Mouse (Mus musculus) neural tube, embryonic 13.5 days (tissue): Measurements from ENCODE around the gene Ccdc73. TPM values are rescaled to one million over a fixed set of nuclear protein-coding genes. Genes with fewer than 3 reads are reported as not detected.

ENCODE experiments used
- ATAC-seq: fragments of 200-750 bp; cut with Nextera tagmentation; 2 replicates; pipeline ENCODE4 v1.8.0; 2017; ENCODE audit warnings: low read depth, mild to moderate bottlenecking, moderate TSS enrichment, moderate library complexity
- H3K27ac ChIP-seq: fragments of 300-500 bp; sonication (generic); replicated peaks from 2 replicates; pipeline ENCODE4 v1.5.1; 2015; ENCODE audit warnings: moderate library complexity, mild to moderate bottlenecking, inconsistent platforms
- H3K27me3 ChIP-seq: fragments of 300-500 bp; sonication (generic); 2 replicates; pipeline ENCODE4 v1.6.1; 2015; ENCODE audit warnings: mild to moderate bottlenecking, inconsistent platforms
- H3K36me3 ChIP-seq: fragments of 300-500 bp; sonication (generic); 2 replicates; pipeline ENCODE4 v1.6.1; 2015; ENCODE audit warnings: mild to moderate bottlenecking, inconsistent platforms
- H3K4me1 ChIP-seq: fragments of 300-500 bp; sonication (generic); replicated peaks from 2 replicates; pipeline ENCODE4 v1.6.1; 2015; ENCODE audit warnings: inconsistent platforms
- H3K4me2 ChIP-seq: fragments of 300-500 bp; sonication (generic); 2 replicates; pipeline ENCODE4 v1.6.1; 2015; ENCODE audit warnings: inconsistent platforms, mild to moderate bottlenecking, moderate library complexity
- H3K4me3 ChIP-seq: fragments of 300-500 bp; sonication (generic); 2 replicates; pipeline ENCODE4 v1.5.1; 2015; ENCODE audit warnings: mild to moderate bottlenecking, inconsistent platforms
- H3K9ac ChIP-seq: fragments of 300-500 bp; sonication (generic); 2 replicates; pipeline ENCODE4 v1.6.1; 2015; ENCODE audit warnings: moderate library complexity, mild to moderate bottlenecking, inconsistent platforms
- H3K9me3 ChIP-seq: fragments of 300-500 bp; sonication (generic); 2 replicates; pipeline ENCODE4 v1.6.1; 2016; ENCODE audit warnings: inconsistent platforms
- WGBS: fragments of 180-500 bp; shearing (Covaris S2); methylation state at CpG from one replicate; pipeline ENCODE4 v1.1.7; 2015; 5-methylcytosine and 5-hydroxymethylcytosine counted together
- polyA plus RNA-seq: library from polyadenylated mRNA; unstranded; fragments of >200 nt; fragmentation: Nextera tagmentation; extraction: Ambion mirVana; gene quantifications from 2 replicates; pipeline ENCODE4 v1.2.1, GENCODE M21; 2015

Ccdc73 gene
- polyA plus RNA-seq, 1 experiment from 2014 or later: 7.8 TPM

DNA sequence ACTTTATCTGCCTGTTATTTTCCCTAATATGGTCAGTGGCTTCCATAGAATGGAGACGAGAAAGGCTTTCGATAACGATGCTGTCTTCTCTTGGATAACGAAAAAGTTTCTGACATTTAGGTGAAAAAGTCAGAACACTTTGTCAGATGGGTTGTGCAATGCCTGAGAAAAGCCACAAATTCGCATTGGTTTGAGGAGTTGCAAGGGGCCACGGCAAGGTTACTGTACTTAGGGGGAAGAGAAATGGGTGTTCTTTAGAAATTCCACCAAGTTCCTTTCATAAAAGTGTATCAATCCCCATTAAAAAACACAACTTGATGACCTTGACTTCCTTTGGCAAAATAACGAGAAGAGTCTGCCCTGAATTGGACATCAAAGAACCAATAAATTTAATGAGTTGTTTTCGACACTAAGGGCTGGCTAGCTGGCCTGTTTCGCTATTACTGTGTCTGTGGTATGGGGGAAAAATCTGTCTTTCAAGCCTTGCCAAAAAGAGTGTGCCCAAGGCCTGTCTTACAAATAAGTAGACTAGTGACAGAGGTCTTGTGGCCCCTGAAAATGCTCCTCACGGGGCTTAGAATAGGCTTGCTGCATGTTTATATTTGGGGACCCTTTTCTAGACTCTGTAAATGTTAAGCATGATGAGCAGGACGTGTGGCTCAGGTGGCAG is 168.9 kb downstream of the Ccdc73 start:
- Histone ChIP-seq H3K9me3 (no peaks in the 10 kb centered on the region), H3K4me1 (peaks cover 11% of the 10 kb centered on the region), H3K36me3 (no peaks in the 10 kb centered on the region), H3K27ac (no peak overlapping the region), H3K4me3 (no peak overlapping the region), H3K27me3 (no peaks in the 10 kb centered on the region), H3K4me2 (no peak overlapping the region), H3K9ac (no peak overlapping the region)
- no peak for ATAC-seq
- WGBS: 60% methylated on average over 11 of the region's 11 CpGs

- peaks cover 11% of the 10 kb centered on the region for H3K4me1 ChIP-seq
- no peak overlapping the region for H3K27ac ChIP-seq
- H3K4me3 ChIP-seq: no peak overlapping the region
- H3K27me3 ChIP-seq: no peaks in the 10 kb centered on the region
- H3K9me3 ChIP-seq: no peaks in the 10 kb centered on the region
- H3K36me3 ChIP-seq: no peaks in the 10 kb centered on the region
- H3K4me2 ChIP-seq: no peak overlapping the region
- ATAC-seq: no peak
- 81% methylated on average over 7 of the region's 7 CpGs for WGBS
- no peak overlapping the region for H3K9ac ChIP-seq
Observed at GRCm38 (mm10) chr2:105037956-105038569, 170.5 kb downstream of the Ccdc73 start.

DNA sequence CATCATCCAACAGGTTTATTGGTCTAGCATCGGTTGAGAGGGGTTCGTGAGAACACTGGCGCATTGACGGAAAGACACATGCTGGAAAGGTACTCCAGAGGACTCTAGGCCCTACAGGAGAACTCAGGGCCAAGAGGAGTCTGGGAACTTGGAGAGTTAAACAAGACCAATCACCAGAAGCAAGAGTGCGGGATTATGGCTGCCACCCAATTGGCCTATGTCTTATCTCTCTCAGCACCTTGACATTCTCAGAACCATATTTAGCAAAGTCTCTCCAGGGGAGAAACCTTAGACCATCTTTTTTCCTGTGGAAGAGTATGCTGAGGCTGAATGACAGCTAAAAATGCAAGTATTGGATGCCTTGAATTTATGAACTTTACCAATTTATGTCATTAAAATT is 171.3 kb downstream of the Ccdc73 start:
- peaks cover 11% of the 10 kb centered on the region for H3K4me1 ChIP-seq
- 89% methylated on average over 5 of the region's 5 CpGs for WGBS
- H3K4me2 ChIP-seq: no peak overlapping the region
- no peaks in the 10 kb centered on the region for H3K36me3 ChIP-seq
- no peak overlapping the region for H3K4me3 ChIP-seq
- H3K9me3 ChIP-seq: no peaks in the 10 kb centered on the region
- H3K27me3 ChIP-seq: no peaks in the 10 kb centered on the region
- no peak overlapping the region for H3K9ac ChIP-seq
- no peak overlapping the region for H3K27ac ChIP-seq
- no peak for ATAC-seq

- Histone ChIP-seq H3K9ac (no peak overlapping the region), H3K4me3 (no peak overlapping the region), H3K36me3 (no peaks in the 10 kb centered on the region), H3K4me2 (no peak overlapping the region), H3K27me3 (no peaks in the 10 kb centered on the region), H3K9me3 (no peaks in the 10 kb centered on the region), H3K27ac (no peak overlapping the region), H3K4me1 (peaks cover 6% of the 10 kb centered on the region)
- no peak for ATAC-seq
- WGBS: 73% methylated on average over 4 of the region's 4 CpGs
Observed at GRCm38 (mm10) chr2:105040859-105041258, 173.3 kb downstream of the Ccdc73 start.

- H3K4me3 ChIP-seq: no peak overlapping the region
- WGBS: 27% methylated on average over 4 of the region's 4 CpGs
- H3K9ac ChIP-seq: no peak overlapping the region
- no peak overlapping the region for H3K4me2 ChIP-seq
- H3K4me1 ChIP-seq: no peaks in the 10 kb centered on the region
- H3K27me3 ChIP-seq: no peaks in the 10 kb centered on the region
- H3K36me3 ChIP-seq: no peaks in the 10 kb centered on the region
- H3K27ac ChIP-seq: no peak overlapping the region
- ATAC-seq: no peak
- H3K9me3 ChIP-seq: no peaks in the 10 kb centered on the region
Observed at GRCm38 (mm10) chr2:105043152-105043551, 175.5 kb downstream of the Ccdc73 start.

- Histone ChIP-seq H3K4me3 (no peak overlapping the region), H3K27ac (no peak overlapping the region), H3K9ac (no peak overlapping the region), H3K4me2 (no peak overlapping the region), H3K4me1 (no peaks in the 10 kb centered on the region), H3K9me3 (no peaks in the 10 kb centered on the region), H3K36me3 (no peaks in the 10 kb centered on the region), H3K27me3 (no peaks in the 10 kb centered on the region)
- WGBS: 62% methylated on average over 1 of the region's 1 CpGs
- ATAC-seq: no peak
Observed at GRCm38 (mm10) chr2:105048301-105048700, 180.7 kb downstream of the Ccdc73 start.

DNA sequence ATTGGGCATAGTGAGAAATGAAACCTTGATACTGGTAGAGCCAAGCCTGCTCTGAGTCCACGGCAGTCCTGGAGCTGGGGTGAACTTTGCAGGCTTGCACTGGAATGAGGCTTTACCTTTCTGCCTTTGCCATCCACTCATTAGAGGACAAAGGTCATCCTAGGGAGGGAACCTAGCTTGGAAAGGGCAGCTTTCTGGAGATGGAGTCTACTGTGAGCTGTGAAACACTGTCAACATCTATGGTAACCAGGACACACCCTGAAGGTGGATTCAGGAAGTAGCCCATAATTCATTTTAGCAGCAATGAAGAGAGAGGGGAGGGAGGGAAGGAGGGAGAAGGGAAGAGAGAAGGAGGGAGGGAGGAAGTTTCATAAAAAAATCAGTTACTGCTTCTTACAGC is 187.9 kb downstream of the Ccdc73 start:
- H3K27me3 ChIP-seq: no peaks in the 10 kb centered on the region
- H3K4me3 ChIP-seq: no peak overlapping the region
- H3K9me3 ChIP-seq: no peaks in the 10 kb centered on the region
- no peaks in the 10 kb centered on the region for H3K4me1 ChIP-seq
- H3K9ac ChIP-seq: no peak overlapping the region
- no peak overlapping the region for H3K27ac ChIP-seq
- H3K4me2 ChIP-seq: no peak overlapping the region
- 86% methylated on average over 1 of the region's 1 CpGs for WGBS
- ATAC-seq: no peak
- H3K36me3 ChIP-seq: no peaks in the 10 kb centered on the region

DNA sequence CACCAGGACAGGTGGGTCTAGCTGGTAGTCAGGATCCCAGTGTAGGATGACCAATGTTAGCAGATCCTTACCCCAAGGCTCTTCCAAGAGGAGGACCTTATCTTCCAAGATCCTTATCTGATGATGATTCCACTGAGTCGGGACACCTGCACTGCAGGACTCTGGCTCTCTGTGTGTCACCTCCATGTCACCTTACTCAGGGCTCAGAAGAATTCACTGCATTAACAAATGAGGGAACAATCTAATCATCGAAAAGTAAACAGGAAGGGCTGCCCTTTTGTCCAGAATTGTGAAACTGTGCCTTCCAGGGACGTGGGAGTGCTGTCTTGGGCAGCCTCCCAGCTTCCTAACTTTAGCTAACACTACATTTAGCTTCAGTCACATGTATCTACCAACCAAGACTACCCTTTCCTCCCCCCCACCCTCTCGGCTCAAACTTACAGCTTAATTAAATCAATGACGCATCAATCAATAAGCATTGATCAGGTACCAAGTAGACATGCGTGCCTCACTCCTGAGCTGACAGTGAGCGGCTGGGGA is 191.0 kb downstream of the Ccdc73 start:
- no peak for ATAC-seq

GRCm38 (mm10) chr2:105062741-105063372 is 195.3 kb downstream of the Ccdc73 start:
- no peaks in the 10 kb centered on the region for H3K27me3 ChIP-seq
- ATAC-seq: no peak
- no peak overlapping the region for H3K4me3 ChIP-seq
- H3K4me2 ChIP-seq: no peak overlapping the region
- no peak overlapping the region for H3K9ac ChIP-seq
- H3K27ac ChIP-seq: no peak overlapping the region
- H3K4me1 ChIP-seq: no peaks in the 10 kb centered on the region
- H3K9me3 ChIP-seq: no peaks in the 10 kb centered on the region
- WGBS: 53% methylated on average over 7 of the region's 7 CpGs
- no peaks in the 10 kb centered on the region for H3K36me3 ChIP-seq

More for the DNA sequence above, 191.0 kb downstream of the Ccdc73 start:
- H3K36me3 ChIP-seq: no peaks in the 10 kb centered on the region
- no peaks in the 10 kb centered on the region for H3K9me3 ChIP-seq
- WGBS: 84% methylated on average over 7 of the region's 7 CpGs
- no peak overlapping the region for H3K27ac ChIP-seq
- no peak overlapping the region for H3K4me3 ChIP-seq
- H3K27me3 ChIP-seq: no peaks in the 10 kb centered on the region
- no peaks in the 10 kb centered on the region for H3K4me1 ChIP-seq
- H3K9ac ChIP-seq: no peak overlapping the region
- no peak overlapping the region for H3K4me2 ChIP-seq

Other genes with a start within 250 kb of the Ccdc73 start
- gene Tcp11l1, start 155.6 kb upstream of the Ccdc73 start, polyA plus RNA-seq: 65.0 and 68.4 TPM in 2 replicates
- 0.34 TPM in 1 of 2 replicates, not detected in the other for gene Pin1rt1, start 151.4 kb upstream of the Ccdc73 start, polyA plus RNA-seq
- 1.6 and 2.5 TPM in 2 replicates for gene Depdc7, start 124.9 kb upstream of the Ccdc73 start, polyA plus RNA-seq
- 7.1 and 7.6 TPM in 2 replicates for gene Qser1, start 51.0 kb upstream of the Ccdc73 start, polyA plus RNA-seq
- 0.36 and 0.45 TPM in 2 replicates for gene Prrg4, start 17.9 kb upstream of the Ccdc73 start, polyA plus RNA-seq
- 207 and 223 TPM in 2 replicates for gene Eif3m, start 149.3 kb downstream of the Ccdc73 start, polyA plus RNA-seq
- gene Gm11060, start 224.2 kb downstream of the Ccdc73 start, polyA plus RNA-seq: not detected in 2 replicates